Mouse (Mus musculus) C2C12 (cell line): ENCODE measurements around the gene Hivep2. TPM values are rescaled to one million over a fixed set of nuclear protein-coding genes. Genes with fewer than 3 reads are reported as not detected.

Experiments used
- H3K27me3 ChIP-seq: one replicate; pipeline ENCODE4 v1.6.1; 2011; ENCODE audit not compliant: control insufficient read depth, insufficient read depth, insufficient read length
- H3K36me3 ChIP-seq: one replicate; pipeline ENCODE4 v1.6.1; 2011; ENCODE audit not compliant: control insufficient read depth, insufficient read depth
- H3K4me3 ChIP-seq: one replicate; pipeline ENCODE4 v1.5.1; 2011; ENCODE audit warnings: mild to moderate bottlenecking, control low read depth; ENCODE audit not compliant: poor library complexity, insufficient read depth, severe bottlenecking
- H3K79me2 ChIP-seq: one replicate; pipeline ENCODE4 v1.6.1; 2011; ENCODE audit not compliant: control insufficient read depth, insufficient read depth
- H3K79me3 ChIP-seq: one replicate; pipeline ENCODE4 v1.6.1; 2011; ENCODE audit warnings: low read depth, control low read depth
- H3ac ChIP-seq: one replicate; pipeline ENCODE3; 2011; ENCODE audit warnings: low read depth; ENCODE audit not compliant: control insufficient read depth, insufficient read length
- CEBPB ChIP-seq: IDR thresholded peaks from one replicate; pipeline ENCODE4 v1.6.1; 2011; ENCODE audit warnings: low read depth, mild to moderate bottlenecking, control low read depth, moderate library complexity
- CTCF ChIP-seq: IDR thresholded peaks from one replicate; pipeline ENCODE4 v1.5.1; 2011; ENCODE audit not compliant: control insufficient read depth, insufficient read depth, insufficient read length
- FOSL1 ChIP-seq: IDR thresholded peaks from one replicate; pipeline ENCODE4 v1.8.0; 2011; ENCODE audit warnings: mild to moderate bottlenecking, low read length; ENCODE audit not compliant: poor library complexity, insufficient read depth, severe bottlenecking
- MAX ChIP-seq: IDR thresholded peaks from one replicate; pipeline ENCODE4 v1.6.1; 2011; ENCODE audit warnings: mild to moderate bottlenecking, control low read depth
- MYOD1 ChIP-seq: IDR thresholded peaks from one replicate; pipeline ENCODE4 v1.6.1; 2011; ENCODE audit warnings: low read depth; ENCODE audit not compliant: control insufficient read depth, insufficient read length
- MYOG ChIP-seq: IDR thresholded peaks from one replicate; pipeline ENCODE4 v1.6.1; 2011; ENCODE audit not compliant: control insufficient read depth, insufficient read length; ENCODE audit errors: extremely low read depth
- USF1 ChIP-seq: IDR thresholded peaks from one replicate; pipeline ENCODE4 v1.6.1; 2011; ENCODE audit warnings: low read depth, mild to moderate bottlenecking, control low read depth, moderate library complexity
- polyA plus RNA-seq: library from polyadenylated mRNA; unstranded; fragments of >200 nt; fragmentation: generic; extraction: Trizol; gene quantifications from one replicate; pipeline ENCODE4 v1.2.1, GENCODE M21; 2012; ENCODE audit warnings: missing spikeins

The Hivep2 gene
- polyA plus RNA-seq, 1 experiment: 2.9 TPM

GRCm38 (mm10) chr10:14030458-14031035 lies 64.7 kb downstream of the Hivep2 start:
- peaks cover 5% of the 10 kb centered on the region for H3K79me2 ChIP-seq
- H3ac ChIP-seq: no peak overlapping the region
- no peaks in the 10 kb centered on the region for H3K27me3 ChIP-seq
- no peak for TF ChIP-seq MAX
- no peak for TF ChIP-seq USF1
- no peak for TF ChIP-seq FOSL1
- no peak for TF ChIP-seq CEBPB
- no peak for TF ChIP-seq CTCF
- TF ChIP-seq MYOG: no peak
- no peak for TF ChIP-seq MYOD1
- H3K4me3 ChIP-seq: no peak overlapping the region
- no peaks in the 10 kb centered on the region for H3K36me3 ChIP-seq
- H3K79me3 ChIP-seq: no peaks in the 10 kb centered on the region

GRCm38 (mm10) chr10:14032532-14032931 lies 66.7 kb downstream of the Hivep2 start:
- no peak overlapping the region for H3ac ChIP-seq
- H3K79me2 ChIP-seq: peaks cover 5% of the 10 kb centered on the region
- TF ChIP-seq USF1 (no peak), MYOG (no peak), MAX (no peak)
- no peak overlapping the region for H3K4me3 ChIP-seq
- no peaks in the 10 kb centered on the region for H3K27me3 ChIP-seq
- H3K36me3 ChIP-seq: no peaks in the 10 kb centered on the region
- H3K79me3 ChIP-seq: no peaks in the 10 kb centered on the region

- Histone ChIP-seq H3K79me3 (no peaks in the 10 kb centered on the region), H3K27me3 (no peaks in the 10 kb centered on the region), H3K79me2 (peaks cover 5% of the 10 kb centered on the region), H3ac (no peak overlapping the region), H3K4me3 (no peak overlapping the region), H3K36me3 (no peaks in the 10 kb centered on the region)
- TF ChIP-seq CTCF: no peak
- TF ChIP-seq MYOG: no peak
- no peak for TF ChIP-seq USF1
- TF ChIP-seq CEBPB: no peak
Observed at GRCm38 (mm10) chr10:14034046-14034445, 68.2 kb downstream of the Hivep2 start.

- no peak for TF ChIP-seq MYOD1
- H3K4me3 ChIP-seq: no peak overlapping the region
- no peaks in the 10 kb centered on the region for H3K36me3 ChIP-seq
- H3ac ChIP-seq: no peak overlapping the region
- H3K79me3 ChIP-seq: no peaks in the 10 kb centered on the region
- peaks cover 5% of the 10 kb centered on the region for H3K79me2 ChIP-seq
- H3K27me3 ChIP-seq: no peaks in the 10 kb centered on the region
Observed at GRCm38 (mm10) chr10:14034790-14035189, 68.9 kb downstream of the Hivep2 start.

GRCm38 (mm10) chr10:14035607-14036006 lies 69.7 kb downstream of the Hivep2 start:
- no peak for TF ChIP-seq CTCF
- no peak for TF ChIP-seq MYOD1
- no peak for TF ChIP-seq MAX
- TF ChIP-seq MYOG: no peak
- TF ChIP-seq USF1: no peak
- no peak for TF ChIP-seq FOSL1
- no peak for TF ChIP-seq CEBPB
- Histone ChIP-seq H3K36me3 (no peaks in the 10 kb centered on the region), H3K27me3 (no peaks in the 10 kb centered on the region), H3K79me2 (peaks cover 5% of the 10 kb centered on the region), H3K79me3 (no peaks in the 10 kb centered on the region), H3K4me3 (no peak overlapping the region), H3ac (no peak overlapping the region)

- peak; percentile 68 for TF ChIP-seq MYOD1
- TF ChIP-seq CTCF: no peak
- Histone ChIP-seq H3K79me3 (no peaks in the 10 kb centered on the region), H3K27me3 (no peaks in the 10 kb centered on the region), H3K4me3 (no peak overlapping the region), H3K36me3 (no peaks in the 10 kb centered on the region), H3K79me2 (no peaks in the 10 kb centered on the region), H3ac (no peak overlapping the region)
Observed at GRCm38 (mm10) chr10:14036472-14036871, 70.6 kb downstream of the Hivep2 start.
